Mouse (Mus musculus): Measurements from ENCODE around the gene Tmc8. TPM values are rescaled to one million over a fixed set of nuclear protein-coding genes. Genes with fewer than 3 reads are reported as not detected.

Gene Tmc8
- not detected for polyA plus RNA-seq (2014; fragmentation: Illumina TruSeq; extraction: RNeasy Lipid Tissue Mini Kit (QIAGEN cat#74804); ENCODE audit: low read depth, low replicate concordance)

GRCm38 (mm10) chr11:117781993-117782704 is at the start of gene Tmc8, which contains the start of gene Tmc6:
Tmc8 (plus strand) TSS chr11:117782076.
Tmc6 (minus strand) TSS chr11:117782198.

DNA sequence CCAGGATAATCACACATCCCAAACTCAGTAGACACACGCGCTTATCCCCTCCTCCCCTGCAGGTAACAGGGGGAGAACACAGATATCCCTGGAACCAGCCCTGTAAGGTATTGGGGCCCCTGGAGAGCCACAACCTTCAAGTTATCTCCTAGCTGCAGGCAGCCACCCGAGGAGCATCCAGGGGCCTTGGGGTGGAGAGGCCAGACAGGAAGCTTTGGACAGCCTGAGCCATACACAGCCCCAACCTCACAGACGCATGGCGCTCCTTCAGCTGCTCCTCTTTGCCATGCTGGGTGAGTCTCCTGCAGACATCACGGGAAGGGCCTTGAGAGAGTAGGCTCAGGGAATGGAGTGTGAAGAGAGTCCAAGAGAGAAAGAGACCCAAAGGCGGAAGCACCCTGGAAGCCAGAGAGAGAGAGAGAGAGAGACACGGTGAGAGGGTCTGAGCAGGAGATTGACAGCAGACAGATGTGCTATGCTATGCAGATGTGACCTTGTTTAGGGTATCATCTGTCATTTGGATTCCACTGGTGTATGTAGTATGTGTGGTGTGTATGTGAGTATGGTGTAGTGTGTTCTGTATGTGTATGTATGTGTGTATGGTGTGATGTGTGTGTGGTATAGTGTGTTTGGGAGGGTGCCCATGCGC is 15.8 kb downstream of the Tmc8 start, which contains the start of gene 6030468B19Rik:
Gene 6030468B19Rik, plus strand, starts transcription at position 150 of the 649 bp plus-strand sequence.

DNA sequence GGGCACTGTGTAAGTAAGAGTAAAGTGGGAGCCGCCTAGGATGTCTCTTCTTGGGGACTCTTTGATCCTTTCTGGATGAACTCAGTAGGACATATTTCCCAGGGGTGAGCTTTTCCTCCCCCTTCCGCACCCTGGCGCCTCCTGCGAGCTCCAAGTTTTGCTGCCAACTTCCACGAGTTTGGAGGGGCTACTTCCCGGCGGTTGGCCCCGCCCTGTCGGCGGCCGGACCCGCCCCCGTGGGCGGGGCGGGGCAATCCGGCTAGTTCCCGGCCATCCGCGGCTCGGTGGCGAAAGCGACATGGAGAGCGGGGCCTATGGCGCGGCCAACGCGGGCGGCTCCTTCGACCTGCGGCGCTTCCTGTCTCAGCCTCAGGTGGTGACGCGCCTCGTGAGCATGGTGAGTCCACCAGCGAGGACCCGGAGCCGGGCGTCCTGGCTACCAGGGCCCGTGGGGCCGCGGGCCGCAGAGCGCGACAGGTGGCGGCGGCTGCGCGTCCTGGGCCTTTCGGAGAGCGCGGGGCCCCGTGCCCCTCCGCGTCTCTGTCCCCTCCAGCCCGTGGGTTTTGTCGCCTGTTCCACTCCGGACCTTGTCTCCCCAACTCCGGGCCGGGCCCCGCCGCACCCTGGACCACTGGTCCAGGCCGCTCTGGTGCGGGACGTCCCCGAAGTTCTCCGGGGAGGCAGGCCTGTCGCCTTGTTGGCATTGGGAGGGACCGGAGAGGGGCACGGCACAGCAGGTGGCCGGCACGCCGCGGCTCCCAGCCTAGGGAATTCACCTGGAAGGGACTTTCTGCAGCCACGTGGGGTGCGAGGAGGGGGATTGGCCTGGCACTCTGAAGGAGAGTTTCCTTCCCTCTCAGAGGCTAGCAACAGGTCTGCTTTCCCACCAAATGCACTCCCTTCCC is 27.8 kb downstream of the Tmc8 start, which contains the start of the genes Gm20708 and Syngr2:
Gene Gm20708, plus strand, starts transcription at position 262 of the 905 bp plus-strand sequence.
Gene Syngr2, plus strand, starts transcription at position 262 of the 905 bp plus-strand sequence.

GRCm38 (mm10) chr11:117825333-117826101 is 43.6 kb downstream of the Tmc8 start, which contains the start of the genes Afmid and Tk1:
Afmid (plus strand) TSS chr11:117825924.
Tk1 (minus strand) TSS chr11:117826092.

Other genes with a start within 250 kb of the Tmc8 start
- gene Tnrc6c, start 127.8 kb upstream of the Tmc8 start, polyA plus RNA-seq (2014; fragmentation: Illumina TruSeq; extraction: RNeasy Lipid Tissue Mini Kit (QIAGEN cat#74804); ENCODE audit: low read depth, low replicate concordance), result 2.5 TPM
- 1.2 TPM for gene Tmc6, start 122 bp downstream of the Tmc8 start, polyA plus RNA-seq (2014; fragmentation: Illumina TruSeq; extraction: RNeasy Lipid Tissue Mini Kit (QIAGEN cat#74804); ENCODE audit: low read depth, low replicate concordance)
- gene 6030468B19Rik, start 15.6 kb downstream of the Tmc8 start, polyA plus RNA-seq (2014; fragmentation: Illumina TruSeq; extraction: RNeasy Lipid Tissue Mini Kit (QIAGEN cat#74804); ENCODE audit: low read depth, low replicate concordance), result not detected
- gene Gm20708, start 27.6 kb downstream of the Tmc8 start, polyA plus RNA-seq (2014; fragmentation: Illumina TruSeq; extraction: RNeasy Lipid Tissue Mini Kit (QIAGEN cat#74804); ENCODE audit: low read depth, low replicate concordance), result 52.2 TPM
- 9.2 TPM for gene Syngr2, start 27.6 kb downstream of the Tmc8 start, polyA plus RNA-seq (2014; fragmentation: Illumina TruSeq; extraction: RNeasy Lipid Tissue Mini Kit (QIAGEN cat#74804); ENCODE audit: low read depth, low replicate concordance)
- 56.3 TPM for gene Afmid, start 43.8 kb downstream of the Tmc8 start, polyA plus RNA-seq (2014; fragmentation: Illumina TruSeq; extraction: RNeasy Lipid Tissue Mini Kit (QIAGEN cat#74804); ENCODE audit: low read depth, low replicate concordance)
- gene Tk1, start 44.0 kb downstream of the Tmc8 start, polyA plus RNA-seq (2014; fragmentation: Illumina TruSeq; extraction: RNeasy Lipid Tissue Mini Kit (QIAGEN cat#74804); ENCODE audit: low read depth, low replicate concordance), result 3.3 TPM
- 1.1 TPM for gene Birc5, start 67.2 kb downstream of the Tmc8 start, polyA plus RNA-seq (2014; fragmentation: Illumina TruSeq; extraction: RNeasy Lipid Tissue Mini Kit (QIAGEN cat#74804); ENCODE audit: low read depth, low replicate concordance)
- not detected for gene Tmem235, start 78.7 kb downstream of the Tmc8 start, polyA plus RNA-seq (2014; fragmentation: Illumina TruSeq; extraction: RNeasy Lipid Tissue Mini Kit (QIAGEN cat#74804); ENCODE audit: low read depth, low replicate concordance)
- gene Tha1, start 91.4 kb downstream of the Tmc8 start, polyA plus RNA-seq (2014; fragmentation: Illumina TruSeq; extraction: RNeasy Lipid Tissue Mini Kit (QIAGEN cat#74804); ENCODE audit: low read depth, low replicate concordance), result 0.24 TPM
- gene Socs3, start 188.0 kb downstream of the Tmc8 start, polyA plus RNA-seq (2014; fragmentation: Illumina TruSeq; extraction: RNeasy Lipid Tissue Mini Kit (QIAGEN cat#74804); ENCODE audit: low read depth, low replicate concordance), result 4.7 TPM
- 1.5 TPM for gene Pgs1, start 204.2 kb downstream of the Tmc8 start, polyA plus RNA-seq (2014; fragmentation: Illumina TruSeq; extraction: RNeasy Lipid Tissue Mini Kit (QIAGEN cat#74804); ENCODE audit: low read depth, low replicate concordance)